Mouse (Mus musculus) erythroblast, adult 5-6 weeks (primary cell): Measurements from ENCODE around the gene Tox4. TPM values are rescaled to one million over a fixed set of nuclear protein-coding genes. Genes with fewer than 3 reads are reported as not detected.
"Not testable (repeated sequence)": the region's sequence is repeated elsewhere in the genome, so short reads cannot be mapped to it uniquely, and the experiment has no call there.

Experiments used
- ATAC-seq: replicated peaks from 2 replicates; pipeline ENCODE4 v1.8.0; 2016; ENCODE audit warnings: moderate number of reproducible peaks, mild to moderate bottlenecking, moderate TSS enrichment, inconsistent platforms; ENCODE audit not compliant: poor library complexity, low FRiP score, severe bottlenecking
- total RNA-seq, 2 experiments: library from RNA; stranded (forward) in 1 of 2; stranded (reverse) in 1 of 2; fragments of 150-400 nt in 1 of 2; fragments of 200-764, 138-1000 nt in 1 of 2; gene quantifications; 2 replicates each; pipeline versions ENCODE4 v1.2.3 to v1.2.4; 2015 to 2017; ENCODE audit warnings: low replicate concordance in 2 of 2

The Tox4 gene
- total RNA-seq, 2 experiments from 2014 or later: 16.0 to 16.3 TPM

DNA sequence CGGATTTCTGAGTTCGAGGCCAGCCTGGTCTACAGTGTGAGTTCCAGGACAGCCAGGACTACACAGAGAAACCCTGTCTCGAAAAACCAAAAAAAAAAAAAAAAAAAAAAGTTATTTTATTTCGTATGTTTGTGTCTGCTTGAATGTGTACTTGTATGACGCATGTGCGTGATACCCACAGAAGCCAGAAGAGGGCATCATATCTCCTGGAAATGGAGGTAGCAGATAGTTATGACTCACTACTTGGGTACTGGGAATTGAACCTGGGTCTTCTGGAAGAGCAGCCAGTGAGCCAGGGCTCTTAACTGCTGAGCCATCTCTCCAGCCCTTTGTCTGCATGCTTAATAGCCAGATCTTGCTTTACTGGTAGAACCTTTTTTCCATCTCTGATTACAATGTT lies 31.4 kb downstream of the Tox4 start:
- not testable (repeated sequence) for ATAC-seq

DNA sequence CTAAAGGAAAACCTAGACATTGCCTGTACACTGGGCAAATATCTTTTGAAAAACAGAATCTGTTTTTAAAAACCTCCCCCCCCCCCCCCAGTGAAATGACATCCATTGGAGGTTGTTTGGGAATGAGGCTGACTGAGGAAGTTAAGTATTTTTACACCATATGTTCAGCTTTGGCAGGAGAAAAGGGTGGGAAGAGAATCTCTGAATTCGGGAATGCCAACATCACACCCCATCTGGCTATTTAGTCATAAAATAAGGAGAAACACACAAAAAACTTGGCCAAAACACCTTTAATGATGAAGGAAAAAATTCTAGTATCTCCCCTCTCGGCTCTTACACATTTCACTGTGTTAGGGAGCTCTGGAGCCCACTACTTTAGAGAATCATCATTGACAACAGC lies 32.0 kb downstream of the Tox4 start:
- no peak for ATAC-seq

DNA sequence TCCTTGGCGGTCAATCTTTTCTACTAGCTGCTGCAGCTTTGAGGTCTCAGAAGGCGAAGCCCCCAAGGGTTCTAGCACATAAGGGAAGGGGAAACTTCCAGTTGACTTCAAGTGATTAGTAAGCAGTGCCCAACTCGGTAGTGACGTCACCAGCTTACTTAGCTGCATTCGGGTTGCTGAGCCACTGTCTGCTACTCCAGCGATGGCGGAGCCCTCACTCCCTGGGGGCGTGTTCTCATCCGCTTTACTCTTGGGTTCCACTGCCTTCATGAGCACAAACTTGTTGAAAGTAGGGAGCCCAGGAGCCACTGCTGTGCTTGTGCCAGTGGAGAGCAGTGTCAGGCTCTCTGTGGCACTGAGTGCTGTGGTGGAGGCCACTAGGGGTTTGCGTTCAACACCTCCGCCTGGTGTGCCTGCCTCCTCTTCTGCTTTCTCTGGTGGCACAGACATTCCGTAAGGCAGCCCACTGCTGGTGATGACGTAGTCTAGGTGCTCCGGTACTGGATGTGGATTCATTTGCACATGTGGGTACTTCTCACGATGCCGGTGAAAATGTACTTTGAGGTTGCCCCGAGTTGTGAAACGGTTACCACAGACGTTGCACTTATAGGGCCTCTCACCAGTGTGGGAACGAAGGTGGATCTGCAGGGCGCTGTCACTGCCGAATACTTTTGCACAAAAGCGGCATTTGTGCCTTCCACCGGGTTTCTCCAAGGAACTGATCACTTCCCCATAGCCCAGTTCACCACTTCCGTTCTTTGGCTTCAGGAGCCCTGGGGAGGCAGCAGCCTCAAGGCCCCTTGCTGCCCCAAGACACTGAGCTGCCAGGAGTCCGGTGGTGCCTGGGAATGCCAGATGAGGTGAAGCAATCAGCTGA lies 35.2 kb downstream of the Tox4 start:
- no peak for ATAC-seq

DNA sequence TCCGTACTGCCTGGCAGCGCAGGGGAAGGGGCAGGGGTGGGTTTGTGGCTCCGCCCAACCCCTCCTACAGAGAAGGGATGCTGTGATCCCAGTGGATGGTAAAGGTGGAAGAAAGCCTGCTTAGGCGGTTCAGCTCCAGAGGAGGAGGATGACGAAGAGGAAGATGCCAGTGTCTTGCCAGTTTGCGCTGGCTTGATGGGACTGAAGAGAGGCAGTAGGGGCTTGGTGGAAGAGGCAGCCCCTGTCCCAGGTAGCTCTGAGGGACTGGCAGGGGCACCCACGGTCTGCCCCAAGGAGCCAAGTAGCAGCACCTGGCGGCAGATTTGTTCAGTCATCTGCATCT lies 35.8 kb downstream of the Tox4 start:
- no peak for ATAC-seq

DNA sequence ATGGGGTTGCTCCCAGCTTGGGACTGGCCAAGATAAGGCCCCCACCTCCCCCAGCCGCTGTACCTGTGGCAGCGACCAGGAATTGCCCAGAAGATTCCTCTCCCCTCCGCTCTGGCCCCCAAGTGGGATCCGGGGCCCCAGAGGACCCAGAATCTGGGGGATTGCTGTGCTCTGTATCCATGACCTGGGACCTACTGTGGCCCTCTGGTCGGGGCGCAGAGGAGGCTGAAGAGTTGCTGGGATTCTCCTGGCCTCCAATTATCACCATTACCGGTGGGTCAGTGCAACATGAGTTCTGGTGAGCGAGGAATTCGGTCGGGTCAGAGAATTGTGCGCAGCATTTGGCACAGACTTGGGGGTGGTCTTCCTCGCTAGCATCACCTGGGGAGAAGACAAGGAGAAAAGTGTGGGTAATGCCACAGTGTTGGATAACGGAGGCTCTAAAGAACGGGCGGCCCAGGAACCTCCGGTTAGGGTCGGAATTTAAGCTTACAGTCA lies 36.4 kb downstream of the Tox4 start:
- no peak for ATAC-seq

DNA sequence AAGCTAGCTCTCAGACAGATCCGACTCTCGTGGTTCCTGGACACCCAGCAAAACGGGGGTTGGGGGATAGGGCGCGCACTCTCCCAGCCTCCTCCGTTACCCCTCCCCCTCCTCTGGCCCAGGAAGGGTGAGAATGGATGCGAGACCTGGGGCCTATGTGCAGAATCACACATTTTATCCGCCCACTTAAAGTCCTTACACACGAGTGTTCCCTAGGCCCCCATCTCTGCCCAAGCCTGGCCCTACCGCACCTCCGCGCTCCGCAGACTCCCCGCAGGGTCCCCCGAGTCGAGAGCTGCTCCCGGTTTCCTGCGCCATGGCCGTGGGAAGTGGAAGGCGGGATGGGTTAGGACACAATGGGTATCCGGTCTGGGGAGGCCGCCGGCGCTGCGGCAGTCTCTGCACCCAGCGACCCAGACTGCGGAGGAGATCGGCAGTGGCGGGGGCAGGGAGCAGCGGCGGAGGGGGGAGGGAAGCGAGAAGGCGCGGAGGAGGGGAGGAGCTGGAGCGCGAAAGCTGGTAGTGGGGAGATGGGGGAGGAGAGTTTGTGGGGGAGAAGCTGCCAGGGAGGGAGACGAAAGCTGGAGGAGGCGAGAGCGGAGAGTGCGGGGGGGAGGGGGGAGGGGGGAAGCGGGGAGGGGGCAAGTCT lies 37.0 kb downstream of the Tox4 start:
- ATAC-seq: no peak

DNA sequence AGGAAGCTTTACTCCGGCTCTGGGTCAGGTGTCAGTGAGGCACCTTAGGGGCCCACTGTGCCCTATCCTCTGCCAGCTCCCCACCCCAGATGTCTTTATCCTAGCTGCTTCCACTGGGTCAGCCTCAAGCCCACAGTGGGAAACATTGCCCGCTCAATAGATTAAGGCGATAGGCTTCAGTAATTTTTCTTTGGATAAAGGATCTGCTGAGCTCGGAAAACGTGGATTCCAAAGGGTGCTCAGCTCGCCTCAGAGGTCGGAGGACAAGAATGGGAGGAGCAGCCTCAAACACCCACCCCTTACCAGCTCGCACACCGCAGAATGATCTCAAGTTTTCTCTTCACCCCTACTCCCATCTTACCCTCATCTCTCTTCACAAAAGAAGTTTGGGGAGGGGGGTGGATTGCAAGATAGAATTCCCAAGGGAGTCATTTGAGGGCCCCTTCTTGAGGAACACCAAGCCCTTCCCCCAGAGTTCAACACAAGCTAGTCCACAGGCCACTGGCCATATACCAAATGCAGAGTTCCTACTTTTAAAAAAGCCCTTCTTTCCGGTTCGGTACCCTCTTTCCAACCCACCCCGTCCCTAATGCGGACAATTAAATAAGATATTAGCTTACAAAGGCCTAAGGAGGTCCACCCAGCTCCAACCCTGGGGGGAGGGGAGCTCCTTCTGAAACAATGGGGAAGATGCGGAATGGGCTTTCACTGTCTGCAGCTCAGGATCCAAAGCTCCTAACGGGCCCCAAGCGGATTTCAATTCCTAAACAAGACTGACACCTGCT lies 37.7 kb downstream of the Tox4 start:
- no peak for ATAC-seq

DNA sequence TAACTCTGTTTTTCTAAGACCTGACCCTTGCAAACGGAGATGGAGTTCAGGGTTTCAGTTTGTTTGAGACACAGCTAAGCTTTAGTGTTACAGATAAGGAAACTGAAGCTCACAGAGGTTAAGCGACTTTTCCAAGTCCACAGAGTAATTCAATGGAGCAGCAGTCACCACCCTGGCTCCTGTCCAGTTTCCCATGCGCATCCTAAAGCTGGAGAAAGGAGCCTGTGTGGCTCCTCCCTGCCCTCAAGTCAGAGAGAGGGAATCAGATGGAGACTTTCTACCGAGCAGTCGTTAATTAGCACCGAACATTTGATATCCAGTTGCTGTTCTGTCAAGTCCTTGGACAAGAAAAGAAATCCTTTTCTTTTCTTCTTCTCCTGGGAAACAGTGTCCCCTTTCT lies 40.4 kb downstream of the Tox4 start:
- ATAC-seq: no peak

DNA sequence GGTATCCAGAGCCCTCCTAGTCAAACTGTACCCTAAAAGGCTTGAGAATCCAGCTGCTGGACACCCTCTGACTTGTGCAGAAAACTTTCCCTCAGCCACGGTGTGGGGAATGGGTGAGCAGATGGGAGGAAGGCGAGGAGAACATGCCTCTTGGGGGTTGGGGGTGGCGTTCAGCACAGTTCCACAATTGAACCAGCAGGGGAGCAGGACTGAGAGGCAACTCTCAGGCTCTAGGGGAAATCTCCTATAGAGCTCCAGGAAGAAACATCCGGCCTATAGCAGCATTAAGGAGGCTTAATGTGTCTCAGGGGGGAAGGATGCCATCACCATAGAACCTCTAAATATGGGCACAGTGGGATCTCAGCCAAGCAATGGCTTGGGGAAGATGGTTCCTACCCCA lies 46.9 kb downstream of the Tox4 start:
- ATAC-seq: no peak

DNA sequence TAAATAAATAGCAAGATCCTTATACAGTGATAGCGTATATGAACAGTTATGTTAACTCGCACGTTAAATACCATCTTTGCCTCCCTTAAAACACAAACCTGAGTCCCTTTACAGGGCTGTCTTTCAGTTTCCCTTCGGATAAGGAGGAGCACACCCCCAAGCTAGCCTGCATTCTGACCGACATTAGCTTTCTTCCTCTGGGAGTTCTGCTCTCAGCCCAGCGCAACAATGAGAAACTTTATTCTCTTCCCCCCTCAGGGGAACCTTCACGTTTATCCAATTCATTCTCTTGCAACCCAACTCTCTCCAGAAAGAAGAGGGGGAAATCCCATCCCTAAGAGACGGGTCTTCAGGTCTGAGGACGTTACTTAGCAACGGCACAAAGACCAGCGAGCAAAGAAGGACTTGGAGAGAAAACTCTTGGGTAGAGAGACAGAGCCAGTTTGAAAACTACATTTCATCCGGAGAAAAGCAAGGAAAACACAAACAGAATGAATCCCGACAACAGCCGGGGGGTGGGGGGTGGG lies 48.5 kb downstream of the Tox4 start:
- no peak for ATAC-seq

DNA sequence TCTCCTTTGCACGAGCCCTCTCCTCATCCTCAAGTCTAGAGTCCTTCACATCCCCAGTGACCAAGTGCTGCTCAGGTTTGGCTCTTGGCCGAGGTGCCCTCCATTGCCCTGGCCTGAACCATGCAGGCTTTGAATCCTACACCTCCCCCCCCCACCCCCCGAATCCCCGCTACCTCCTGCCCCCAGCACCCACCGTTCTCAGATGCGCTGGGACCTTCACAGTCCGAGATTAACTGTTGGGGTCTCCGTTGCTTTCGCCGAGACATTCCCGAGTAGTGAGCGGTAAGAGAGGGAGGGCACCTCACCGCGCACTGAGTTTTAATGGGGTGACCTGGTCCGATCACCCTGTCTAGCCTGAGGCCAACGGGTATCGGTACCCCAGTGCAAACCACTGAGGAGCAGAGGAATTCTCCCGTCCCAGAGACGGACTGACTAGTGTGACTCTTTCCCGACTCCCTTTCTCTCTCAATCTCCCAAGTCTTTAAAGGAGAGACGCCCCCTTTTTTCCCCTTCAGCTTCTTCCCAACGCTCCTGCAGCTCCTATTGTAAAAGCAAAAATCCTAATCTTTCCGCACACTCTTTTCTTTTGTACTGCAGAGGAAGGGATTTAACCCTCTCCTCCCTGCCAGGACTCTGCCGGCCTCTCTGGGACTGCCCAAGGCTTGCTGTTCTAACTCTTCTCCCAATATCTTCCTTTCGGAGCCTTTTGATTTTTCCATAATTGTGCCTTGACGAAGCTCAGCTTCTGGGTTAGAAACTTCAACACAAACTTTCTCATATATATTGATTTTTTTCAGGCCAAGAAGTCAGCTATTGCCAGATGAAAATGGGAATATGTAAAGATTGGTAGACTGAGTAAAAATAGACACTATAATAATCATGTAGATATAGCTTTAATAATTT lies 49.2 kb downstream of the Tox4 start, which contains the start of gene Sall2:
Gene Sall2 (minus strand): TSS at position 853 of the 903 bp plus-strand sequence.
- ATAC-seq: no peak

DNA sequence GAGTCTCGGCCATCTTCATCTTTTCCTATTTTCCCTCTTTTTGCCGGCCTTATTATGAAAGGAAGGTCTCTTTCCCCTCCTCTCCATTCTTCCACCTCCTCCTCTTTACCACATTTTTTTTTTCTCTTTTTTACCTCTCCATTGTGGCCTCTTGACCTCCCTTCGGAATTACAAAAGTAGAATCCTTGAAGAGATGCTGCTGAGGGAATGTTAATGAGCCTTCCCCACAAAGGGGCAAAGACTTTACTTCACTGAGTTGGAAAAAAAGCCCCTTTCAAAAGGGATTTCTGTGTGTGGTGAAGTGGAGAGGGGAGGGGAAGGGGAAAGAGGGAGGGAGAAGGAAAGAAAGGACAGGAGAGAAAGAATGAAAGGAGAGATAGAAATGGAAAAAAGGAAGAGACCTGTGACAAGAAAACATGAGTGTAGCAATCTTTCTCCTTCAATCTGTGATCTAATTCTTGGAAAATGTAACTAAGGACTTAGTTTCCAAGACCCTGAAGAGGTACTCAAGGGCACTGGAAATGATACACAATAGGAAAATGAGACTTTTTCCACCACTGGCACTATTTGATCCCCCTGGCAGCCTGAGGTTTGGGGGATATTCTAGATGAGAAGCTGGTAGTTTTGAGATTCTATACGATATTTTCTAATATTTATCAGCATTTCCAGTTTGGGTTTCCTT lies 52.3 kb downstream of the Tox4 start:
- ATAC-seq: no peak

DNA sequence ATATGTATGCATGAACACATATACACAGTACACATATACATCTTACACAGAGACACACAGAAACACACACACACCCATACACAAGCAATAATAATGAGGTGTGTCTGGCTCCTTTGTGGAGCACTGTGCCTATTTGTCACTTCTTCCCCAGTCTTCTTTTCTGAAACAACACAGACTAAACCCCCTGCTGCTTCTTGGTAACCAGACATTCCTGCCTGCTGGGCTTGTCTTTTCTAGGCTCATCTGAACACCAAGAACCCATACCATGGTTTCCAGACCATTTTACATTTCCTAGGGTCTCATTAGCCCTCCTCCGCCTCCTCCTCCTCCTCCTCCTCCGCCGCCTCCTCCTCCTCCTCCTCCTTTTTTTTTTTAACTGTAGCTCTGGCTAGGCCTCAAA lies 53.2 kb downstream of the Tox4 start:
- ATAC-seq: no peak

DNA sequence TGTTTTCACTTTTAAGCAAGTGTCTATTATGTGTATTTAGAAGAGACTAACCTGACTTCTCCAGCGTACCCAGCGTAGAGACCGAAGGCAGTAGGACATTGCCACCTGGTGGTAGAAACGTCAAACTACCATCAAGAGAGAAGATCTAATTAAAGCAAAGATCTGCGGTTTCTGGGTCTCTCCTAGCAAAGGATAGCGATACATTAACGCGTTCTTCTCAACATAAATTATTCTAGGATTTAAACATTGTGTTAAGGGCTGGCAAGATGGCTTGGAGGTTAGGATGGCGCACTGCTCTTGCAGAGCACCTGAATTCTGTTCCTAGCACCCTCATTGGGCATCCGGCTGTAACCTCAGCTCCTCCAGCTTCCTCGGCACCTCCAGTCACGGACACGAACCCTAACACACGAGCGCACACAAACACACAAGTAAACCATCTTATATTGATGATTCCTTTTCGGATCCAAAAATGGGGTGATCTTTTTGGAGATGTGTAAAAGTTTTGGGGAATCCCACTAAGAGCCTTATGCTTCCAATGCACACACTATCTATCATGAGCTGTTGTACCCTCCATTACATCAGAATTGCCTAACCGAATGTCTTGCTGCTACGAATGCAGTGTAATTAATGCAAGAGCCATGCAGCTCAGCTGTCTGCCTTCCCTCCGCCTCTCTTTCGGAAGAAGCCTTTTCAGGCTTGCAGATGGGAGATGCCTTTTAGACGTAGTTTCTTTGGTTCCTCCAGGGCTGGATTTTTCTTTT lies 60.0 kb downstream of the Tox4 start:
- peak; percentile 88 for ATAC-seq

DNA sequence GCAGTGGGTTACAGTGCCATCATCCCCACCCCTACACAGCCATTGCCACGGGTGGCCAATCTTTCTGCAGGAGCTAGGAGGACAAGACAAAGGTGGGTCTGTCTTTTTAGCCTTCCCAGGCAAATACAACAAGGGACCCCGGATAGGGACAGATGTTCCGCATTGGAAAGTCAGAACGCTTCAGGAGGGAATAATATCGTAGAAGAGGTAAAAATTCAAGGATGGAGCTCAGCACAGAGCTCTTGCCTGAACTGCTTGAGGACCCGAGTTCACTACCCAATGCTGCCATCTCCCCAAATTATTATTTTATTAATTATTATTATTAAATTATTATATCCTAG lies 60.5 kb downstream of the Tox4 start:
- ATAC-seq: no peak
